Mouse (Mus musculus): Measurements from ENCODE around the gene Olfr920. TPM values are rescaled to one million over a fixed set of nuclear protein-coding genes. Genes with fewer than 3 reads are reported as not detected.
A peak's percentile ranks its signal among the peaks of the same experiment; 100 is the strongest.

The Olfr920 gene
- 0.05 TPM in 2 replicates for polyA plus RNA-seq (2015; fragmentation: Nextera tagmentation; extraction: Ambion mirVana)

- 77% methylated on average over 1 of the region's 1 CpGs for WGBS (ENCODE audit: insufficient replicate concordance)
- Histone ChIP-seq H3K4me2 (ENCODE audit: low read depth, low read length) (no peak within 1 kb of the TSS), H3K4me1 (ENCODE audit: insufficient read depth) (no peaks in the 10 kb centered on the region), H3K36me3 (replicated peaks; ENCODE audit: insufficient read depth, low read length) (no peaks in the 10 kb centered on the region), H3K4me3 (ENCODE audit: low read depth, low read length) (no peak within 1 kb of the TSS), H3K9me3 (ENCODE audit: low read length) (no peaks in the 10 kb centered on the region), H3K27ac (ENCODE audit: low read depth) (no peak within 1 kb of the TSS), H3K27me3 (ENCODE audit: insufficient read depth, low read length) (no peaks in the 10 kb centered on the region), H3K9ac (replicated peaks) (no peak within 1 kb of the TSS)
- TF ChIP-seq EP300 (IDR thresholded peaks at IDR 0.05; ENCODE audit: low read depth) = no peak
- TF ChIP-seq CTCF (IDR thresholded peaks at IDR 0.05; ENCODE audit: low read depth) = no peak
- no peak for ATAC-seq
- no peak for DNase-seq
Observed at GRCm38 (mm10) chr9:38751999-38752398, at the start of gene Olfr920. TSS of gene Olfr920 (plus strand) at chr9:38752299.

DNA sequence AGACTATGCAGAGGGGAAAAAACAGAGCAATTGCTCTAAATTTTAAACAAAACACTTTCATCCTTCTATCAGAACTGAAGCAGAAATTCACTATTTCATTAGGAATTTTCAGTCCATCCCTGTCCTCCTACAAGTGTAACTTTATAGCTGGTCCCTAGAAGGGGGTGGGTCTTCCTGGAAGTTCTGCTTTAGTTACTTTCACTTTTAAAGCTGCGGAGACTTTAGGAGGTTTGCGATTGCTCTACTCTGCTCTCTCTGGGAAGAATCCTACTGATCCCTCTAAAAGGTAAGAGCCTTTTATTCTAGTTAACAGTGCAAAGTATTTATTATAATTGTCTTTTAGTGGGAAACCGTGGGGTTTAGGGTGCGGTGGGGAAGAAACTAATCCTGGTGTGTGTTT lies 34.0 kb upstream of the Olfr920 start, which contains the start of gene Vwa5a:
TSS of gene Vwa5a (plus strand) at position 167 of the 400 bp plus-strand sequence.
- peak; percentile 84 for ATAC-seq
- DNase-seq = no peak
- under 1% methylated on average over 4 of the region's 4 CpGs for WGBS (ENCODE audit: insufficient replicate concordance)

GRCm38 (mm10) chr9:38718927-38719441 lies 33.1 kb upstream of the Olfr920 start:
- Histone ChIP-seq H3K4me1 (ENCODE audit: insufficient read depth) (peaks cover 11% of the 10 kb centered on the region), H3K4me2 (ENCODE audit: low read depth, low read length) (peak overlapping the region; percentile 79), H3K4me3 (ENCODE audit: low read depth, low read length) (peak overlapping the region; percentile 72), H3K9ac (replicated peaks) (peak overlapping the region; percentile 63), H3K36me3 (replicated peaks; ENCODE audit: insufficient read depth, low read length) (peaks cover 10% of the 10 kb centered on the region), H3K9me3 (ENCODE audit: low read length) (no peaks in the 10 kb centered on the region), H3K27me3 (ENCODE audit: insufficient read depth, low read length) (no peaks in the 10 kb centered on the region), H3K27ac (ENCODE audit: low read depth) (peak overlapping the region; percentile 91)
- WGBS (ENCODE audit: insufficient replicate concordance) = 2% methylated on average over 3 of the region's 3 CpGs
- DNase-seq (peak; percentile 22), ATAC-seq (peak; percentile 83)
- TF ChIP-seq EP300 (IDR thresholded peaks at IDR 0.05; ENCODE audit: low read depth) (no peak), CTCF (IDR thresholded peaks at IDR 0.05; ENCODE audit: low read depth) (no peak)

More for the DNA sequence above, 34.0 kb upstream of the Olfr920 start, which contains the start of gene Vwa5a:
- H3K4me2 ChIP-seq (ENCODE audit: low read depth, low read length) = peak within 1 kb of the TSS; percentile 79
- peak within 1 kb of the TSS; percentile 72 for H3K4me3 ChIP-seq (ENCODE audit: low read depth, low read length)
- no peaks in the 10 kb centered on the region for H3K27me3 ChIP-seq (ENCODE audit: insufficient read depth, low read length)
- peak within 1 kb of the TSS; percentile 63 for H3K9ac ChIP-seq (replicated peaks)
- H3K36me3 ChIP-seq (replicated peaks; ENCODE audit: insufficient read depth, low read length) = peaks cover 3% of the 10 kb centered on the region
- peak within 1 kb of the TSS; percentile 91 for H3K27ac ChIP-seq (ENCODE audit: low read depth)
- peaks cover 11% of the 10 kb centered on the region for H3K4me1 ChIP-seq (ENCODE audit: insufficient read depth)
- H3K9me3 ChIP-seq (ENCODE audit: low read length) = no peaks in the 10 kb centered on the region
- peak; percentile 39; the same call in 1 of the 2 replicates for TF ChIP-seq EP300 (IDR thresholded peaks at IDR 0.05; ENCODE audit: low read depth)
- TF ChIP-seq CTCF (IDR thresholded peaks at IDR 0.05; ENCODE audit: low read depth) = no peak

DNA sequence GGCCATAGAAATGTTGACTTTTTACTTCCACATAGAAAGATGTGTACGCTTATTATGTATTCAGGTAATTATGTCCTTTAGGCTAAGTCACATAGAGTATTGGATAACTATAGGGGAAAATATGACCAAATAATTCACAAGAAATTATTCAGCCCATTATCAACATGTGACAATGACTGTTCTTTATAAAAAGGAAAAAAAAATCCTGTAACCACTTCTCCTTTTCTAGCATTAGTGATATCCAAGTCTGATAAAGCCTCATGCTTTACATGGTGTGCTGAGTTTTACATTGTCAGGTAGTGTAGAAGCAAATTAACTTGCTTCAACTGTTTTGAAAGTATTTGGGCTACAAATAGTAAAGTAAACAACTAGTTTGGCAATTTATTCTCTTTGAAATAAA lies 28.1 kb upstream of the Olfr920 start:
- H3K4me2 ChIP-seq (ENCODE audit: low read depth, low read length) = no peak overlapping the region
- DNase-seq (no peak), ATAC-seq (no peak)
- TF ChIP-seq CTCF (IDR thresholded peaks at IDR 0.05; ENCODE audit: low read depth) = no peak
- no peak for TF ChIP-seq EP300 (IDR thresholded peaks at IDR 0.05; ENCODE audit: low read depth)
- no peaks in the 10 kb centered on the region for H3K9me3 ChIP-seq (ENCODE audit: low read length)
- 86% methylated on average over 1 of the region's 1 CpGs for WGBS (ENCODE audit: insufficient replicate concordance)
- H3K27me3 ChIP-seq (ENCODE audit: insufficient read depth, low read length) = no peaks in the 10 kb centered on the region
- no peak overlapping the region for H3K4me3 ChIP-seq (ENCODE audit: low read depth, low read length)
- peaks cover 33% of the 10 kb centered on the region for H3K36me3 ChIP-seq (replicated peaks; ENCODE audit: insufficient read depth, low read length)
- H3K27ac ChIP-seq (ENCODE audit: low read depth) = no peak overlapping the region
- no peak overlapping the region for H3K9ac ChIP-seq (replicated peaks)
- H3K4me1 ChIP-seq (ENCODE audit: insufficient read depth) = peaks cover 8% of the 10 kb centered on the region

GRCm38 (mm10) chr9:38728218-38728617 lies 23.9 kb upstream of the Olfr920 start:
- WGBS (ENCODE audit: insufficient replicate concordance) = 72% methylated on average over 3 of the region's 3 CpGs
- no peaks in the 10 kb centered on the region for H3K9me3 ChIP-seq (ENCODE audit: low read length)
- no peak for DNase-seq

GRCm38 (mm10) chr9:38741408-38741807 lies 10.7 kb upstream of the Olfr920 start:
- no peak overlapping the region for H3K9ac ChIP-seq (replicated peaks)

More at GRCm38 (mm10) chr9:38728218-38728617, 23.9 kb upstream of the Olfr920 start:
- Histone ChIP-seq H3K36me3 (replicated peaks; ENCODE audit: insufficient read depth, low read length) (peaks cover 39% of the 10 kb centered on the region), H3K9ac (replicated peaks) (no peak overlapping the region), H3K4me3 (ENCODE audit: low read depth, low read length) (no peak overlapping the region), H3K4me2 (ENCODE audit: low read depth, low read length) (no peak overlapping the region), H3K27ac (ENCODE audit: low read depth) (no peak overlapping the region), H3K27me3 (ENCODE audit: insufficient read depth, low read length) (no peaks in the 10 kb centered on the region), H3K4me1 (ENCODE audit: insufficient read depth) (no peaks in the 10 kb centered on the region)
- TF ChIP-seq EP300 (IDR thresholded peaks at IDR 0.05; ENCODE audit: low read depth) (no peak), CTCF (IDR thresholded peaks at IDR 0.05; ENCODE audit: low read depth) (no peak)
- ATAC-seq = no peak

More at GRCm38 (mm10) chr9:38741408-38741807, 10.7 kb upstream of the Olfr920 start:
- no peak for ATAC-seq
- Histone ChIP-seq H3K9me3 (ENCODE audit: low read length) (no peaks in the 10 kb centered on the region), H3K4me2 (ENCODE audit: low read depth, low read length) (no peak overlapping the region), H3K27ac (ENCODE audit: low read depth) (no peak overlapping the region), H3K4me3 (ENCODE audit: low read depth, low read length) (no peak overlapping the region), H3K4me1 (ENCODE audit: insufficient read depth) (no peaks in the 10 kb centered on the region), H3K27me3 (ENCODE audit: insufficient read depth, low read length) (no peaks in the 10 kb centered on the region), H3K36me3 (replicated peaks; ENCODE audit: insufficient read depth, low read length) (peaks cover 4% of the 10 kb centered on the region; the same call in 1 of the 2 replicates)
- TF ChIP-seq EP300 (IDR thresholded peaks at IDR 0.05; ENCODE audit: low read depth) (no peak), CTCF (IDR thresholded peaks at IDR 0.05; ENCODE audit: low read depth) (no peak)
- whole genome bisulfite sequencing (ENCODE audit: insufficient replicate concordance) = 60% methylated on average over 1 of the region's 1 CpGs
- no peak for DNase-seq

All from liver, postnatal 0 days (tissue).